Mouse (Mus musculus): ENCODE results near the gene Pced1a.

Gene Pced1a

GRCm38 (mm10) chr2:130433152-130433551 is 8.7 kb upstream of the Pced1a start:
- peak; percentile 56 to 57 for DNase-seq

DNA sequence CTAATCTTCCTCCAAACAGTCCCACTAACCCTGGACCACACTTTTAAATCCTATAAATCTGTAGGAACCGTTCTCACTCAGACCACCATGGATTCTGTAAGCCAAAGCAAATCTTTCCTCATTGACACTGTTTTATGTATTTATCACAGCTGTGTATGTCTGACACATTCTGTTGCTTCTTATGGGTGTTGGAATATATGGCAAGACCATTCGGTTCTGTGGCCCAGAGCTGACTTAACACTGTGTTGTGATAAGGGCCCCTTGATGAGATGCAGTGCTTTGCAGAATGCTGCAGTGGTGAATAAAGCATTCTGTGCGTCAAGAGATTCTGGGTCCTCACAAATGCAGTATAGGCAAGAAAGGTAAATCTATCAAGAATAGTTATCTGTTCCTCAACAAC is 7.7 kb upstream of the Pced1a start:
- DNase-seq: no peak

DNA sequence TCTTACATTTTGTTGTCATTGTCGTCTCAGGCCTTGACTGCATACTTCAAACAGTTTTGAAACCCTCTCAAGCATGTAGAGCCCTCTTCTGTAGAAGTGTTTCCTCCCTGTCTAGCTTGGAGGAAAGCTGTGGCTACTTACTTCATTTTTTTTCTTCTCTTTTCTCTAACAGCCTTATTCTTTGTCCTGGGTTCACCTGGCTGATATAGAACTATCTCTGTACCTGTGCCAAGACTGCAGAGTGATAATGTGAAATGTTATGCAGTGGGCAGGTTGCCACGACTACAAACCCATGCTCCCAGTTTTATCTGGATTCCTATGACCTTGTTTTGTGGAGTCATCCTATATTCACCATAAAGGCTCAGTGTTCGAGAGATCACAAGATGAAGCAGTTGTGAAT is 6.0 kb upstream of the Pced1a start:
- DNase-seq: no peak

DNA sequence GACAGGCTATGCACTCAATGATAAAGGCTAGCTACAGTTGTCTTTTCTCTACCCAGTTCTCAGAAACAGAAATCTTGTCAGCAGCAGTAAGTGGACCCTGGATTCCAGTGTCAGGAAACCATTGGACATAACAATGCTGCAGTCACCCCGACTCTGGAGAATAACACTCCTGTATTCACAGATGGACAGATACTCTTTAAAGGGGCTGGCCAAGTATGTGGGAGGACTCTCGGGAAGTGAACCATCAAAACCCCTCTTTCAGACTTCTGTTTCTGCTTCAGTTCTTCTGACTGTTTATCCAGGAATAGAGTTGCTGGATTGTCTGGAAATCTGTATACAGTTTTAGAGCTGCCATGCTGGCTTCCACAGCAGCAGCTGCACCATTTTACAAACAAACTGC is 5.3 kb upstream of the Pced1a start:
- no peak for DNase-seq

DNA sequence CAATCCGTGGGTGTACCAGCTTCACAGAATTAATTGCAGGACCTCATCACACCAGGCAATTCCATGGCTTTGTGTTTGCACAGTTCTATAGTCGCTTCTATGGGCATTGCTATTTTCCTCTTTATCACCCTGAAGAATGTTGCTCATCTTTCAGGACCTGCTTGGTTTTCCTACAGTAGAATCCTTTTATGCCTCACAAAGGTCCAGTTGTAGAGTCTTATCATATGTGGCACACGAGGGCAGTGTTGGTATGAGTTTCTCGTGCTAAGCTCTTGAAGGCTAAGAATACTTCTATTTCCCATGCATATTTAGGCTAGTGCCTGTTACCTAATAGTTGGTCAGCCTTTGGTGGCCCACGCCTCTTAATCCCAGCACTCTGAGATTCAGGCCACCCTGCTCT is 611 bp upstream of the Pced1a start:
- DNase-seq: peak in 1 of 2 experiments; percentile 2

- peak; percentile 85 for DNase-seq
Observed at GRCm38 (mm10) chr2:130423397-130424125, 940 bp downstream of the Pced1a start.

GRCm38 (mm10) chr2:130421781-130422620 is 2.5 kb downstream of the Pced1a start:
- no peak for DNase-seq

- no peak for DNase-seq
Observed at GRCm38 (mm10) chr2:130414094-130414856, 10.2 kb downstream of the Pced1a start.

DNA sequence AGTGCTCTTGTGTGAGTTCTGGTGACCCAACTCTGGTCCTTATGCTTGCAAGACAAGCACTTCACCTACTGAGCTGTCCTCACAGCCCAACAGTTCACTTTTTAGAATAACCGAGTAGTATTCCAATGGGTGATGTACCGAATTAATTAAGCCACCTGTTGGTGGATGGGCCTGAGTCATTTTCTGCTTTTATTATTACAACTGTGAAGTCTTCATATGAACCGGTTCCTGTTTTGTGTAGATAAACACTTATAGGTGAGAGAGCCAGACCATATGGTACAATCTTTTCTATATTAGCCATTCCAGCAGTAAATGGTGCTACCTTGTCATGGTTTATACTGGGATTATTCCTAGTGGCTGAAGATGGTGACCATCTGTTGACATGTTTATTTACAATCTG is 11.7 kb downstream of the Pced1a start:
- no peak for DNase-seq

DNA sequence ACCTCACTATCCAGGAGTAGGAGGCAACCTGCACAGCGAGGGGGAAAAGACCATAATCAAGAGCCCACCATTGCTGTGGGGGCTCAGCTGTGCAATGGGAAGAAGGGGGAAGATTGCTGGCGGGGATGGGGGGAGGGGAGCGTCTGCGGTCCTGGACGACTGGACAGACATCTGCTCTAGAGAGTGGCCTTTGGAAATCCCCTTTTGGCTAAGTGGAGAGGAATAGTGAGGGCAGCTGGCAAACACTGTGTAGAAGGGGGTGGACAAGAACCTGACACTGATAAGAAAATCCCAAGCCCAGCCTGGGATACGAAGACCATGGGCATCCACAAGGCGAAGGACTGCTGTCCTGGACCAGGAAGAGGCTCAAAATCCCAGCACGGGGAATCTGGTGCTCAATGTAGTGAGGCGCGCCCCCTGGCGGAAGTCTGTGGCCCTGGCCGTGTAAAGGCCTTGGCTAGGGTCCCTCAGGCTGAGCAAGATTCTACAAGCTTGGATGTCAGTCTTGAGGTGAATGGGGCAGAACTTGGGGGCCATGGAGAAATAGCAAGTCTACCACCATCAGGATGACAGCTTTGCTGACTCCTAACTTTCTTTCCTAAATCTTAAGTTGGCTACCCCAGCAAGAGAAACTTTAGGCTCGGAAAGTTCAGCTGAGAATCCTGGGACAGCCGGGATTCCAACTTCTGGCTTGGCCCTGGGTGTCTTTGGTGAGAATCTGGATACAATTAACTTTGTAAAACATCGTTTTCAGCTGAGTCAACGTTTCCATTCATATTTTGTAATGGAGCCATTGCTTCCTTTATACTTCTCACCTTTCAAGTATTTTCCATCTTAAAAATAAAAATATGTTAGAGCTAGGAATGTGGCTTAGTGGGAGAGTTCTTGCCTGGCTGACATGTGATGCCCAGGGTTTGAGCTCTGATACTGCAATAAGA is 12.7 kb downstream of the Pced1a start:
- peak; percentile 81 to 82 for DNase-seq

GRCm38 (mm10) chr2:130408194-130408593 is 16.3 kb downstream of the Pced1a start:
- no peak for DNase-seq

GRCm38 (mm10) chr2:130406178-130406577 is 18.3 kb downstream of the Pced1a start, which contains the start of gene Tmem239:
Gene Tmem239 (plus strand): TSS chr2:130406478.
- no peak for DNase-seq

DNA sequence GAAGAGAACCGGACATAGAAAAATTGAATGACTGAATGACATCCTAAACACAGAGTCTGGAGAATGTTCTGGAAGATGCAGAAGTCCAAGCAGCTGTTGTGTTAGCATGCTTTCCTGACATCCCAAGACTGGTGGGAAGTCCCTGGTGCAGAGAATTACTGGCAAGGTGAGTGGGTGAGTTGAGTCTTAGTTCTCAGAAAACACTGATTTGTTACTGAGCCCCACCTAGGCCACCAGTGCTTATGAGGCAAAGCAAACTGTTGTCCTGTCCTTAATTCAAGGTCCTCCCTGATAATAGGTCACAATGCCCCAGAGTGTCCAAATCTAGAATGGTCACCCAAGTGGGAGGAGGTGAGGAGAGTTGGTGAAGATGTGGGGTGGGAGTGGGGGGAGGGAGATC is 19.6 kb downstream of the Pced1a start, which contains the start of the genes Gm28372 and 1700020A23Rik:
Gene Gm28372 (plus strand): TSS at position 301 of the 400 bp plus-strand sequence.
Gene 1700020A23Rik (plus strand): TSS at position 321 of the 400 bp plus-strand sequence.
- DNase-seq: no peak

- no peak for DNase-seq
Observed at GRCm38 (mm10) chr2:130401891-130402290, 22.6 kb downstream of the Pced1a start.

- DNase-seq: no peak
Observed at GRCm38 (mm10) chr2:130400046-130400445, 24.5 kb downstream of the Pced1a start.

GRCm38 (mm10) chr2:130398091-130398490 is 26.4 kb downstream of the Pced1a start:
- no peak for DNase-seq

DNA sequence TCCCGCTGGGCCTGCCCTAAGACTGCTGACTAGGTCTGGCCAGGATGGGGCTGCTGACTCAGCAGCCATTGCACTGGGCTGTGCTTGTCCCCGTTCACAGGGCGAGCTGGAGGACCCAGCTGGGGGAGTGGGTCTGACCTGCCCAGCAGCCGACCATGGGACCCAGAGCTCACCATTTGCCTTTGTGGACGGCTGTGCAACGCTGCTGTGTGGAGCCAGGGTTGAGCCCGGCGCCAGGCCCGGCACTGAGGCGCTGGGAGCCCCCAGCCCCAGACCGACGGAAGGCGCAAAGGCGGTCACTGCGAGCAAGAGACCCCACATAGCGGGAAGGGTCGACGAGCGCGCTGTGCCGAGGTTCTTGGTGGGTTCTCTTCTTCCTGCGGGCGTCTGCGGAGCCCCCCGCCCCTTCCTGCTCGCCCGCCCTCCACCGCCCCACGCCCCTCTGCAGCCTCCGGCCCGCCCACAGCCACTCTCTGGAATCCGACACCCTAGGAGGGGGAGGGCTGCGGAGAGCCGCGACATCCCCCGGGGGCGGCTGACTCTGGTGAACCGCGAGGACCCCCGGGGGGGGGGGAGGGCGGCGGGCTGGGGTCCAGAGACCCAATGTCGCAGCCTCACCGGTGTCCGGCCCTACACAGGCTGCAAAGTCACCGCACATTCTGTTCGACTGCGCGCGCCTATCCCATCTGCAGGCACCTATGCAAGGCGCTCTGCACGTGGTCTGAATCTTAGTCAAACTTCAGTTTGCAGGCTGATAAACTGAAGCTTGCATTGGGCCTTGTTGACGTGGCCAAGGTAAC is 27.1 kb downstream of the Pced1a start, which contains the start of gene Cpxm1:
Gene Cpxm1 (minus strand): TSS at position 389 of the 800 bp plus-strand sequence.
- DNase-seq: no peak

DNA sequence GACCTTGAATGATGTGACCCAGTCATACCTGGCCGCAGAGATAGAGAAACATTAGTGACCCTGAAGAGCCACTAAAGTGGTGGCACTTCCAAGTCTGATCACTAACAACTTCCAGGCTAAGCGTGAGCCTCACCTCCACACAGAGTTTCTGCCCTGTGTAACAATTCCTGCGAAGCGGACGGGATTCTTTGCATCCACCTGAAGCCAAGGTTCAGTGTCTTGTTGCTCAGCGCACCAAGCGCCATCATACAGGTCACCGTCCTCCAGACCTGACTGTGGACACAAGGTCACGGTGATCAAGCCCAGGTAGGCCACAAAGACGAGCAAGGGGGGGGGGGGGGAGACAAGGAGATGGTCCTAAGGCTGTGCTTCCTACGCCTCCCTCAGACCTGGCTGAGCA is 28.8 kb downstream of the Pced1a start:
- no peak for DNase-seq

GRCm38 (mm10) chr2:130392836-130393235 is 31.7 kb downstream of the Pced1a start:
- DNase-seq: no peak

DNA sequence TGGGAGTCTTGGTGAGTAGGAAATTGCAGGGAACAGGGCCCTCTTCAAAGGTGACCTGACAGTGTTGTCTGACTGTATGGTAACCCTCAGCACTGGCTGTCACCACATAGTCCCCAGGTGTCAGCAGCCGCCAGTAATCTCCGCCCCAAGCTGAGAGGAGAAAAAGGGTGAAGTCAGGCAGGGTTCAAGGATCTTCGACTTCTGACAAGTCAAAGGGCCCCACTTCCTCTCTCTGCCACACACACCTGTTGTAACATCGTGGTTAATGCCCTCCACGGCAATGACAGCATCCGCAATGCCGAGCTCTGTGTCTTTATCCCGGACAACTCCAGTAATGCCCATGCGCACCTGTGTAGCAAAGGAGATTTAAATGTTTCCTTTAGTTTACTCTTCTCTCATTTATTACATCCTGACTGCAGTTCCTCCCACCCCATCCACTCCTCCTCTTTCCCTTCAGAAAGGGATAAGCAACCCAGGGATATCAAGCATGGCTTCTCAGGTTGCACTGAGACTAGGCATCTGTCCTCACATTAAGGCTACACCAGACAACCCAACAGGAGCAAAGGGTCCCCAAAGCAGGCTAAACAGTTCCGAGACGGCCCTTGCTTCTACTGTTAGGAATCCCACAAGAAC is 33.4 kb downstream of the Pced1a start:
- no peak for DNase-seq

All from B cell, adult 2 months (primary cell).